Mouse (Mus musculus) small intestine, adult 10 weeks (tissue): Measurements from ENCODE around the gene Rrbp1. TPM values are rescaled to one million over a fixed set of nuclear protein-coding genes. Genes with fewer than 3 reads are reported as not detected.

ENCODE experiments used
- polyA plus RNA-seq: library from polyadenylated mRNA; stranded (reverse); fragments of 350-450 nt; fragmentation: Illumina TruSeq; extraction: RNeasy Lipid Tissue Mini Kit (QIAGEN cat#74804); gene quantifications from one replicate; pipeline ENCODE4 v1.2.3, GENCODE M21; 2014; ENCODE audit warnings: low replicate concordance

The Rrbp1 gene
- 160 TPM for polyA plus RNA-seq

GRCm38 (mm10) chr2:144011080-144011551, at the start of gene Rrbp1:
TSS of gene Rrbp1 (minus strand) at chr2:144011263.

GRCm38 (mm10) chr2:144032664-144033063, 21.6 kb upstream of the Rrbp1 start, which contains the start of gene Banf2:
TSS of gene Banf2 (plus strand) at chr2:144033059.

GRCm38 (mm10) chr2:143914760-143915599, 96.1 kb downstream of the Rrbp1 start, which contains the start of gene Dstn:
TSS of gene Dstn (plus strand) at chr2:143915320.

Other genes starting within 250 kb of the Rrbp1 start
- gene Bfsp1, start 148.1 kb downstream of the Rrbp1 start, polyA plus RNA-seq: 1.3 TPM
- gene Dstn, start 95.9 kb downstream of the Rrbp1 start, polyA plus RNA-seq: 3,465 TPM
- not detected for gene Banf2, start 21.8 kb upstream of the Rrbp1 start, polyA plus RNA-seq